Mouse (Mus musculus) C2C12 (cell line): ENCODE data around the gene Calcoco1. TPM values are rescaled to one million over a fixed set of nuclear protein-coding genes. Genes with fewer than 3 reads are reported as not detected.

Experiments
- H3K27me3 ChIP-seq: one replicate; pipeline ENCODE4 v1.6.1; 2011; ENCODE audit not compliant: control insufficient read depth, insufficient read depth, insufficient read length
- H3K36me3 ChIP-seq: one replicate; pipeline ENCODE4 v1.6.1; 2011; ENCODE audit not compliant: control insufficient read depth, insufficient read depth
- H3K4me3 ChIP-seq: one replicate; pipeline ENCODE4 v1.5.1; 2011; ENCODE audit warnings: mild to moderate bottlenecking, control low read depth; ENCODE audit not compliant: poor library complexity, insufficient read depth, severe bottlenecking
- H3K79me2 ChIP-seq: one replicate; pipeline ENCODE4 v1.6.1; 2011; ENCODE audit not compliant: control insufficient read depth, insufficient read depth
- H3K79me3 ChIP-seq: one replicate; pipeline ENCODE4 v1.6.1; 2011; ENCODE audit warnings: low read depth, control low read depth
- H3ac ChIP-seq: one replicate; pipeline ENCODE3; 2011; ENCODE audit warnings: low read depth; ENCODE audit not compliant: control insufficient read depth, insufficient read length
- CEBPB ChIP-seq: IDR thresholded peaks from one replicate; pipeline ENCODE4 v1.6.1; 2011; ENCODE audit warnings: low read depth, mild to moderate bottlenecking, control low read depth, moderate library complexity
- CTCF ChIP-seq: IDR thresholded peaks from one replicate; pipeline ENCODE4 v1.5.1; 2011; ENCODE audit not compliant: control insufficient read depth, insufficient read depth, insufficient read length
- FOSL1 ChIP-seq: IDR thresholded peaks from one replicate; pipeline ENCODE4 v1.8.0; 2011; ENCODE audit warnings: mild to moderate bottlenecking, low read length; ENCODE audit not compliant: poor library complexity, insufficient read depth, severe bottlenecking
- MAX ChIP-seq: IDR thresholded peaks from one replicate; pipeline ENCODE4 v1.6.1; 2011; ENCODE audit warnings: mild to moderate bottlenecking, control low read depth
- MYOD1 ChIP-seq: IDR thresholded peaks from one replicate; pipeline ENCODE4 v1.6.1; 2011; ENCODE audit warnings: low read depth; ENCODE audit not compliant: control insufficient read depth, insufficient read length
- MYOG ChIP-seq: IDR thresholded peaks from one replicate; pipeline ENCODE4 v1.6.1; 2011; ENCODE audit not compliant: control insufficient read depth, insufficient read length; ENCODE audit errors: extremely low read depth
- USF1 ChIP-seq: IDR thresholded peaks from one replicate; pipeline ENCODE4 v1.6.1; 2011; ENCODE audit warnings: low read depth, mild to moderate bottlenecking, control low read depth, moderate library complexity
- polyA plus RNA-seq: library from polyadenylated mRNA; unstranded; fragments of >200 nt; fragmentation: generic; extraction: Trizol; gene quantifications from one replicate; pipeline ENCODE4 v1.2.1, GENCODE M21; 2012; ENCODE audit warnings: missing spikeins

Gene Calcoco1
- polyA plus RNA-seq, 1 experiment: 25.7 TPM

DNA sequence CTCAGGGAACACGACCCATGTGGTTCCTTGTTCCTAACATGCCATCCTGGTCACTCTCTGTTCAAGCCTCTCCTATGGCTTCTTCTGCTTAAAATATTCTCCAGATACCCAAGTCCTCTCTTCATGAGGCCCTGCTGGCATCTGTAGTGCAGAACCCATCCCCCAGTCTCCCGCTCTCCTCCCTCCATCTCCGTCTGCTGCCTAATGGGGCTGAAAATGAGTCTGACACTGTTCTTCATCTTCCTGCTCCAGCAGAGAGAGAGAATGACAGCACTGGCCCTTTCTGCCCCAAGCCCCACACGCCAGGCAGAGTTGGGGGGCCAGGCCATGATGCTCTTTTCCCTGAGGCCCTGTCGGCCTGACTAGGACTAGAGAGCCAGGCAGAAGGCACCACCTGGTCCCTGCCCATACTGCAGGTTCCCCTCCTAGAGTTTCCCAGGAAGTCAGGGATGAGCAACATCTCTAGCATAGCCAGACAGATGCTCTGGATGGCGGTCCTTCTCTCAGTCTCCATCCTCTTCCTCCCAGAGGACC lies 14.2 kb downstream of the Calcoco1 start:
- Histone ChIP-seq H3K36me3 (peaks cover 7% of the 10 kb centered on the region), H3K79me2 (no peaks in the 10 kb centered on the region), H3ac (no peak overlapping the region), H3K4me3 (no peak overlapping the region), H3K27me3 (no peaks in the 10 kb centered on the region), H3K79me3 (no peaks in the 10 kb centered on the region)
- no peak for TF ChIP-seq MAX
- no peak for TF ChIP-seq FOSL1
- no peak for TF ChIP-seq MYOG
- no peak for TF ChIP-seq CEBPB
- no peak for TF ChIP-seq USF1
- TF ChIP-seq CTCF: no peak
- no peak for TF ChIP-seq MYOD1

DNA sequence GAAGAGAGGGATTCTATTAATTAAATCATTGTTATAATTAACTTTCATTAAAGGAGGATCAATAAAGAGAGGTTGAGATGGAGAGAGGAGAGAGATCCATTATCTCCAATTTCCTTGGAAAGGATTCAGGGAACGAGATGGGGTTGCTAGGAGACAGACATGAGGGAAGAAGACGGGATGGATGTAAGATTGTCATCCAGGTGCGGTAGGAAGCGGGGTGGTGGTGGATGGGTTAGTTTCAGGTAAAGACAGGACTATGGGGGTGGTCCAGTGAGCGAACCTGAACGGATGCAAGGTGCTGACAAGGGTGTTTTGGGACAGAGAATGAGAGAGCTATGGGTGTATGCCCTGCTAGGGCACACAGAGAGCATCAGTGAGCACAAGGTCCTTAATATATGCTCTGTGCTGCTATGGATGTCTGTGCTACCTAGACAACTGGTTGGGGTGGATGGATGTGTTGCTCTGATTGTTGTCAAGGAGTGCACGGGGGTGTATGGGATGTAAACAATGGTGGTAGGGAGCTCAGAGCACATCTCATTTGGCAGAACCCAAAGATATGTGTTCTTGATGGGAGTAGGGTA lies 16.0 kb downstream of the Calcoco1 start:
- no peaks in the 10 kb centered on the region for H3K79me2 ChIP-seq
- H3K27me3 ChIP-seq: no peaks in the 10 kb centered on the region
- H3K4me3 ChIP-seq: no peak overlapping the region
- TF ChIP-seq MYOD1 (no peak), CEBPB (no peak), CTCF (no peak), MYOG (no peak), MAX (no peak), USF1 (no peak)
- H3K36me3 ChIP-seq: peaks cover 7% of the 10 kb centered on the region
- H3ac ChIP-seq: no peak overlapping the region
- no peaks in the 10 kb centered on the region for H3K79me3 ChIP-seq

DNA sequence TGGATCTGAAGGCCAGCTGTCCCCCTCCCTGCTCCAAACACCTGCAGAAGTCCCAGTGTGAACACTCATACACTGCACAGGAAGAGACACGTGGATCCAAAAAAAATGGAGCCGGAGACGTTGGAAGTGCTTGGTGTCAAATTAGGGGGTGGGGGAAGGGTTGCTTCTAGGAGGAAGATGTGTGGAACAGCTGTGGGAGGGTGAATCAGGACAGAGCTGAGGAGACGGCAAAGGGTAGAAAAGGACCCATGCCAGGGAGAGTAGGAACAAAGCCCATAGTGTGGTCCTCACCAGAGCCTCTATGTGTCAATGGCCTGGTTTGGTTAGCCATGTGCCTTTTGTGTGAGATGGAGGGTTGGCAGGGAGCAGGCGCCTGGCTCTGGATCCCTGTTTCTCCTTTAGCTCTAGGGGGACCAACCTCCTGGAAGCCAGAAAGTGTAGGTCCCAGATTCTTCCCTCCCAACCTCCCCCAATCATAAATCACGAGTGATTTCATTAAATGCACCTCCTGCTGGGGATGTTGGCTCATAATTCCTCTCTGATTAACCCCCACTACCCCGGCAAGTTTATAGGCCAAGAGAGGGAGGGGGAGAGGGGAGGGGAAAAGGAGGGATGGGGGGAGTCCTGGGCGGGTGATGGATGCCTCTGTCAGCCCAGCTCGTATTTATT lies 16.6 kb downstream of the Calcoco1 start:
- H3K27me3 ChIP-seq: no peaks in the 10 kb centered on the region
- no peaks in the 10 kb centered on the region for H3K79me2 ChIP-seq
- TF ChIP-seq CTCF: no peak
- no peak for TF ChIP-seq MYOG
- TF ChIP-seq FOSL1: no peak
- TF ChIP-seq MYOD1: no peak
- peaks cover 7% of the 10 kb centered on the region for H3K36me3 ChIP-seq
- H3K79me3 ChIP-seq: no peaks in the 10 kb centered on the region
- H3ac ChIP-seq: no peak overlapping the region
- no peak overlapping the region for H3K4me3 ChIP-seq

DNA sequence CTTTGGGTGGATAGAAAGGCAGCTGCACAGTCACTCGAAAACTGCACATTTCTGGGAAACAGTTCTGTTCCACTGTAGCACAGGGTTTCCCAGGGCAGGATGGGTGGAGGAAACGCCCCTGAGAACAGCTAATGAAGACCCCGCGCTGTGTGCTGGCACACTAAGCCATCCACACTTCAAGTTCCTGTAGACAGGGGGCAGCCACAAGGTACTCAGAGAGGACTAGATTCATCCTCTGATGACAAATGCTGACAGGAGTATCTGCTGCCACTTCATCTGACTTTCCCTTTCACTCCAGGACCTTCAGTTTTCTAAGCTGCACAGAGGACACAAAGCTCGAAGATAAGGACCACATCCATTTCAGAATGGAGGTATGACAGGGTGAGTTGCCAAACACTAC lies 17.2 kb downstream of the Calcoco1 start:
- Histone ChIP-seq H3K79me3 (no peaks in the 10 kb centered on the region), H3K4me3 (no peak overlapping the region)
- TF ChIP-seq MAX (no peak), FOSL1 (no peak), CEBPB (no peak), CTCF (no peak), USF1 (no peak)

DNA sequence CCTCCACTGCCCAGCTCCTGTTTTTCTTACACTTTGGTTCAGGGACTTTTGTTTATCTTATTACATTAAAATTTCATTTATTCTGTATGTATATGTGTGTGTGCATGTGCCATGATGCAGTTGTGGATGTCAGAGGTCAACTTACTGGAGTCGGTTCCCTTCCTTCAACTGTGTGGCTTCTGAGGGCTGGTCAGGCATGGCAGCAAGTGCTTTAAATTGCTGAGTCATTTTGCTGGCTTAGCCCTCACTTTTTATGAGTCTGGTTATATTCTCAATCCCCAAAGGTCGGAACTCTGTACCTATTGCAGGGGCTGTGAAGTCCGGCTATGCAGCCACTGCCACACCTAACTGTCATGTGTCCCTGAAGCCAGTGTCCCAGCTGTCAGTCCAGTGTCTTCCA lies 19.0 kb downstream of the Calcoco1 start:
- TF ChIP-seq MYOD1: no peak
- TF ChIP-seq MAX: peak; percentile 81
- TF ChIP-seq FOSL1: no peak
- TF ChIP-seq CTCF: no peak
- TF ChIP-seq USF1: no peak
- TF ChIP-seq MYOG: no peak
- Histone ChIP-seq H3ac (no peak overlapping the region), H3K27me3 (no peaks in the 10 kb centered on the region), H3K79me3 (no peaks in the 10 kb centered on the region), H3K4me3 (no peak overlapping the region), H3K36me3 (no peaks in the 10 kb centered on the region), H3K79me2 (no peaks in the 10 kb centered on the region)

More for the DNA sequence above, 17.2 kb downstream of the Calcoco1 start:
- no peaks in the 10 kb centered on the region for H3K27me3 ChIP-seq
- H3K36me3 ChIP-seq: peaks cover 7% of the 10 kb centered on the region
- no peak overlapping the region for H3ac ChIP-seq
- no peaks in the 10 kb centered on the region for H3K79me2 ChIP-seq

DNA sequence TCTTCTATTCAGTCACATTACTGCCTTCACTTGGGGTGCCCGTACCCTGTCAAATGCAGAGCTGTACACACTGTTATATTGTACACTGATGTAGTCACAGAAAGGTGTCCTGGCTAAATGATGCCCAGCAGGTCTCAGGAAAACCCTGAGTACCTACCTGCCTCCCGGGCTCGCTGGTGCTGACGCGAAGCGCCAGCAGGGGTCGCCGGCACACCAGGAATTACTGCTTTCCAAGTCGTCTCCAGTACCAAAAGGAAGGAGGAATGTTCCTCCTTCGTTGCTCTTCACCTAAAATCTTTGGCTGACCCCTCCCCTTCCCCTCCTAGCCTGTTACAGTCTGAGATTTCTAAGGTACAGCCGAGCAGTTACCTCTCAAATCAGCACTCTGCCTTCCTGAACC lies 23.8 kb downstream of the Calcoco1 start:
- Histone ChIP-seq H3K27me3 (peaks cover 36% of the 10 kb centered on the region), H3K79me2 (no peaks in the 10 kb centered on the region), H3K36me3 (no peaks in the 10 kb centered on the region), H3K79me3 (no peaks in the 10 kb centered on the region), H3K4me3 (no peak overlapping the region), H3ac (no peak overlapping the region)
- TF ChIP-seq MAX (no peak), CTCF (peak; percentile 96), MYOD1 (no peak)
